Mouse (Mus musculus): ENCODE measurements around the gene Id2.

DNA sequence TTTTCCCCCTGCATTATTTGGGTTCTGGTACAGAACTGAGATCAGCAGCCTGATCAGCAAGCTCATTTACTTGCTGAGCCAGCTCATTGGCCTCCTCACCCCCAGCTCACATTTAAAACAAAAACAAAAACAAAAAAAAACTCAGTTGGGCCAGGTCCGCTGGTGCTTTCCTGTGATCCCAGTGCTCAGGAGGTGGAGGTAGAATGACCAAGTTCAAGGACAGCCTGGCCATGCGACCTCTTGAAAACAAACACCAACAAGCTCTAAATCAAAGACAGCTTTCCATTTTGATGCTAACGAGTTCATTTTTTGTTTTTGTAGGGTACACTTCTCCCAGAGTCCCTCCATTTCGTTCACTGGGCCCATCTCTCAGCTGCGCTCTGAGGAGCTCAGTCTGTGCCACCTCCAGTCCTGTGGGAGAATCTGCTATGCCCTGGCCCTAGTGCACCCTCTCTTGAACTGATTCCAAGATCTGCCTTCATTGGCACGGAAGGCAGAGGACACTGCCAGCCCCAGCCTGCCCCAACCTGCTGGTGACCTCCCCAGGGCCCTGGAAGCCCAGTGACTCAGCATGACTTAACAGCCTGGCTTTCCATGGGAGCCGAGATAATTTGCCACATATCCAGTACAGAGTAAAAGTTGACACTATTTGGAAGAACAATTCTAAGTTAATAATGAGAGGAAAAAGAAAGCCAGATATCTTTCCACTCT is 13.2 kb upstream of the Id2 start:
- TF ChIP-seq POLR2A (IDR thresholded peaks at IDR 0.05; ENCODE audit: extremely low read depth, insufficient read depth, low read length) (no peak), CTCF (IDR thresholded peaks at IDR 0.05; ENCODE audit: low read depth, low read length) (no peak)

Measured in liver, adult 2 months (tissue).